Mouse (Mus musculus) adrenal gland, adult 8-10 months (tissue): ENCODE results near the gene Kcne1. TPM values are rescaled to one million over a fixed set of nuclear protein-coding genes. Genes with fewer than 3 reads are reported as not detected.

Experiments
- DNase-seq: peaks from one replicate; pipeline ENCODE4 v3.0.0; 2022
- total RNA-seq, 4 experiments: library from RNA; stranded (reverse); gene quantifications; 2 replicates each; pipeline ENCODE4 v1.2.4; 2022

Gene Kcne1
- total RNA-seq, 4 experiments from 2014 or later, result not detected

GRCm38 (mm10) chr16:92305519-92305918 lies 53.7 kb downstream of the Kcne1 start:
- DNase-seq, result no peak

GRCm38 (mm10) chr16:92302506-92302905 lies 56.8 kb downstream of the Kcne1 start:
- no peak for DNase-seq

DNA sequence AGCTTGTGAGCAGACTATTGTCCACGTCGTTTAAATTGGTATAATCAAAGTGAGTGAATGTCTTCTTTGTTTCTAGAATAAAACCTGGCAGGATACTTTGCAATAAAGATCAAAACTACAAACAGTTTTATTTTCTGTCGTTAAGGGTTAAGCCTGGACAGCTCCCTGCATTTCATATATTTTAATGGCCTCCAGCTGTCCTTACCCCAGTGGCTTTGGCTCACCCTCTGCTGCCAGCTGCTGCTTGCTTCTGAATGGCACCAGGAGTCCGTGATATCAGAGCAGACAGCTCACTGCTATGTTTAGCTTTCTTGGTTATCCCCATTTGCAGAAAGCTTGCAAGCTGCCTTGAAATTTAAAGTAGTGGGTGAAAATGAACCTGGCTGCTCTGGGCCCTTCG lies 57.3 kb downstream of the Kcne1 start:
- DNase-seq, result no peak

- DNase-seq, result no peak
These were observed 57.9 kb downstream of the Kcne1 start for GRCm38 (mm10) chr16:92301412-92301806.

DNA sequence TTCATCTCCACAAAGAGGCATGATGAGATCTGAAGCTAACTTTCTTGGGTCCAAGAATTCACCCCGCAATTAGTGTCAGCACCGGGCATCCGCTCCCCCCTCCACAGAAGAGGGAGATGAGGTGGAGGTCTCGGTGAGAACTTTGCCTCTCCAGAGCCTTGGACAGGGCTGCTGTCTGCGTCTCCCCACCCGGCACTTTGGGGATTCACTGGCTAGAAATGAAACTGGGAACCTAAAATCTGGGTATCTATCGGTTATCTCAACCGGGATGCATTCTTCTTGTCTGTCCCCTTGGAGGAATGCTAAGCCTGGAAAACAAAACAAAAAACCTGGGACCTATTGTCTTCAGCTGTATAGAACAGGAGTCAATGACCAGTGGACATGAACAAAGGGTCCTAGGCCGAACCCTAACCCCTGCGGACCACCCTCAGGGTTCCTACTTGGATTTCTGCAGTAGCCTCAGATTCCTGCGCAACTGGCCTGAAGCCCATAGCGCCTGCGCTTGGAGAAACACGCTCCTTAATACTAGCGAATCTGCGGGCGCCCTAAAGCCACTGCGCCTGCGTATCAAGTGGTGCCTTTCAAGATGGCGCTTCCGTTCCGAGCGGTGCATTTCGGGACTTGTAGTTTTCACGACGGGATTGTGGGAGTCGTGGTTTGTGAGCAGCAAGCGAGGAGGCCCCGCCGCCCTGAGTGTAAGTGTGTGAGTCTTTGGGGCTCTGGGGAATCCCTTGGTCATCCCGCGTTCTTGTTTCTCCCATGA lies 58.4 kb downstream of the Kcne1 start, which contains the start of gene Smim11:
TSS of gene Smim11 (plus strand) at position 638 of the 763 bp plus-strand sequence.
- peak; percentile 94 for DNase-seq

Other genes starting within 250 kb of the Kcne1 start
- not detected for gene Kcne2, start 67.1 kb downstream of the Kcne1 start, total RNA-seq
- 10 to 100 TPM; 52.1 to 83.0 (median 64.7) TPM for gene Smim11, start 58.2 kb downstream of the Kcne1 start, total RNA-seq
- under 1 TPM in 1 of 4 experiments, not detected in 3; 0.13 TPM for gene Fam243, start 38.0 kb downstream of the Kcne1 start, total RNA-seq
- gene Rcan1, start 111.4 kb upstream of the Kcne1 start, total RNA-seq, result 10 to 100 TPM; 16.0 to 23.4 (median 19.0) TPM
- under 1 TPM; 0.17 to 0.55 (median 0.32) TPM for gene Clic6, start 126.3 kb upstream of the Kcne1 start, total RNA-seq